Mouse (Mus musculus) stomach, embryonic 15.5 days (tissue): ENCODE data around the gene Diaph3. TPM values are rescaled to one million over a fixed set of nuclear protein-coding genes. Genes with fewer than 3 reads are reported as not detected.
A peak's percentile ranks its signal among the peaks of the same experiment; 100 is the strongest.
"Not testable (repeated sequence)": the region's sequence is repeated elsewhere in the genome, so short reads cannot be mapped to it uniquely, and the experiment has no call there.

ENCODE experiments used
- ATAC-seq: fragments of 200-750 bp; cut with Nextera tagmentation; 2 replicates; pipeline ENCODE4 v1.8.0; 2017; ENCODE audit warnings: low read depth, moderate number of reproducible peaks, moderate TSS enrichment; ENCODE audit not compliant: insufficient read depth, low FRiP score
- H3K27ac ChIP-seq: fragments of 300-500 bp; sonication (generic); 2 replicates; pipeline ENCODE4 v1.5.1; 2015; ENCODE audit warnings: mild to moderate bottlenecking, inconsistent platforms
- H3K27me3 ChIP-seq: fragments of 300-500 bp; sonication (generic); replicated peaks from 2 replicates; pipeline ENCODE4 v1.6.1; 2015; ENCODE audit warnings: inconsistent platforms
- H3K36me3 ChIP-seq: fragments of 300-500 bp; sonication (generic); 2 replicates; pipeline ENCODE4 v1.6.1; 2015; ENCODE audit warnings: inconsistent platforms
- H3K4me1 ChIP-seq: fragments of 300-500 bp; sonication (generic); 2 replicates; pipeline ENCODE4 v1.6.1; 2015; ENCODE audit warnings: inconsistent platforms
- H3K4me2 ChIP-seq: fragments of 300-500 bp; sonication (generic); 2 replicates; pipeline ENCODE4 v1.6.1; 2015; ENCODE audit warnings: mild to moderate bottlenecking, inconsistent platforms
- H3K4me3 ChIP-seq: fragments of 300-500 bp; sonication (generic); replicated peaks from 2 replicates; pipeline ENCODE4 v1.5.1; 2015; ENCODE audit warnings: inconsistent platforms
- H3K9ac ChIP-seq: fragments of 300-500 bp; sonication (generic); 2 replicates; pipeline ENCODE4 v1.6.1; 2015; ENCODE audit warnings: inconsistent platforms
- H3K9me3 ChIP-seq: fragments of 300-500 bp; sonication (generic); 2 replicates; pipeline ENCODE4 v1.6.1; 2016; ENCODE audit warnings: inconsistent platforms
- WGBS: fragments of 180-500 bp; shearing (Covaris S2); methylation state at CpG from one replicate; pipeline ENCODE4 v1.1.7; 2015; 5-methylcytosine and 5-hydroxymethylcytosine counted together
- polyA plus RNA-seq: library from polyadenylated mRNA; unstranded; fragments of >200 nt; fragmentation: Nextera tagmentation; extraction: Ambion mirVana; gene quantifications from 2 replicates; pipeline ENCODE4 v1.2.1, GENCODE M21; 2015

Diaph3 gene
- polyA plus RNA-seq, 1 experiment from 2014 or later, result 10.9 TPM

GRCm38 (mm10) chr14:86749425-86749824, 391.6 kb downstream of the Diaph3 start:
- Histone ChIP-seq H3K27me3 (no peaks in the 10 kb centered on the region), H3K36me3 (no peaks in the 10 kb centered on the region), H3K4me3 (no peak overlapping the region), H3K9me3 (no peaks in the 10 kb centered on the region), H3K27ac (no peak overlapping the region), H3K9ac (no peak overlapping the region), H3K4me1 (no peaks in the 10 kb centered on the region), H3K4me2 (no peak overlapping the region)
- 78% methylated on average over 4 of the region's 4 CpGs for WGBS
- ATAC-seq, result no peak

DNA sequence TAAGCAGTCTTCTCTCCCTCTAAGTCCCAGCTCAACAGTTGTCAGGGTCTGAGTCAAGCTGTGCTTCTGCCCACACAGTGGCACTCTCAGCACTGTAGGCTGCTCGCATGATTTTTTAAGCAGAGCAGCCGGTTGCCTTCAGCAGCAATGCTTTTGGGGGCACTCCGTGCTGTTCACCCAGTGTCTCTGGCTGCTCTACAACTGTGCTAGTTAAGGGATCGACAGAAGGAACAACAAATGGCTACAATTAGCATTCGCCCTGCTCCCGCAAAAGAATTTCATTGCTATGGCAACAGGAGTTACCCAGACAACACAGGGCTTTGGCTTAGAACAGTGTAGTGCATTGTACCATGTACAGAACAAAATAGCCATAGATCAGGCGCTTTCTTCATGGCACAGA, 392.2 kb downstream of the Diaph3 start:
- H3K9ac ChIP-seq, result no peak overlapping the region
- no peaks in the 10 kb centered on the region for H3K9me3 ChIP-seq
- no peak overlapping the region for H3K4me3 ChIP-seq
- no peak overlapping the region for H3K27ac ChIP-seq
- H3K27me3 ChIP-seq, result no peaks in the 10 kb centered on the region
- peak; percentile 68; the same call in 1 of the 2 replicates for ATAC-seq
- 42% methylated on average over 7 of the region's 7 CpGs for WGBS
- no peak overlapping the region for H3K4me2 ChIP-seq
- H3K36me3 ChIP-seq, result no peaks in the 10 kb centered on the region
- H3K4me1 ChIP-seq, result no peaks in the 10 kb centered on the region

DNA sequence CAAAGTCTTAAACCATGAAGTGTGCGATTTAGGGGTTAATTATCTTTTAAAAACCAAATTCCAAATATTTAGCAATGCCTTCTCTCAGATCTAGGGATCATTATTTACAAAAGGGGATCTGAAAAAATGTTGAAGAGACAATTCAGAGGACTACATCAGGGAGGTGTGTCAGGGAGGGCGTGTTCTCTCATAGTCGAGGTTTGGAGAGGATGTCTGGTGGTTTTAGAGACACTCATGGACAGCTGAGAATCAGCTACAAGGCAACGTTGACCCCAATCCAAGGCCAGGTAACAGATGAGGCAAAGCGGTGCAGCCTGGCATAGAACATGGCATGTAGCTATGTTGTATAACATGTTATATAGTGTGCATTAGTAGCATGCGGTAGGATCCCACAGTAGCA, 396.5 kb downstream of the Diaph3 start:
- no peaks in the 10 kb centered on the region for H3K4me1 ChIP-seq
- H3K9me3 ChIP-seq, result no peaks in the 10 kb centered on the region
- H3K27me3 ChIP-seq, result no peaks in the 10 kb centered on the region
- ATAC-seq, result no peak
- H3K9ac ChIP-seq, result no peak overlapping the region
- H3K4me3 ChIP-seq, result no peak overlapping the region
- no peak overlapping the region for H3K4me2 ChIP-seq
- no peaks in the 10 kb centered on the region for H3K36me3 ChIP-seq
- no peak overlapping the region for H3K27ac ChIP-seq
- 78% methylated on average over 6 of the region's 6 CpGs for WGBS

- Histone ChIP-seq H3K4me2 (no peak overlapping the region), H3K36me3 (no peaks in the 10 kb centered on the region), H3K9ac (no peak overlapping the region), H3K9me3 (no peaks in the 10 kb centered on the region), H3K4me1 (no peaks in the 10 kb centered on the region), H3K27me3 (no peaks in the 10 kb centered on the region), H3K27ac (no peak overlapping the region), H3K4me3 (no peak overlapping the region)
- 74% methylated on average over 7 of the region's 7 CpGs for WGBS
- ATAC-seq, result peak; percentile 78; the same call in 1 of the 2 replicates
Measured at GRCm38 (mm10) chr14:86741855-86742531, 399.0 kb downstream of the Diaph3 start.

DNA sequence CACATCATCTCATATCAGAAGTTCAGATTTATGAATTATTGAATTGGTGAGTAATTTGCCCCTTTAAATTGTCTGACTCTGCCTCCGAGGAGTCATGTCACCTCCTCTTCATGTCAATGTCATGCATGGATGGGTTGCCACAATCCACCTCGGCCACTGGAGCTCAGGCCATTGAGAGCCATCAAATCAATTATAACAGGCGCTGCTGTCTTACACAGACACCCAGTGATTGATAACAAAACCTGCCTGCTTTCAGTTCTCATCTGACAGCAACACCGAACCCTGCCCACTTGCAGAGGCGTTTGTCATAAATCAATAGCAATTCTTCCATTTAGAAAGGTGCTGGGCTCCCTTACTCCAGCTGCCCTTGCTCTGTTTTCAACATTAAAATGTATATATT, 402.1 kb downstream of the Diaph3 start:
- H3K9ac ChIP-seq, result no peak overlapping the region
- H3K4me1 ChIP-seq, result no peaks in the 10 kb centered on the region
- no peak for ATAC-seq
- no peaks in the 10 kb centered on the region for H3K9me3 ChIP-seq
- H3K27ac ChIP-seq, result no peak overlapping the region
- H3K4me2 ChIP-seq, result no peak overlapping the region
- no peak overlapping the region for H3K4me3 ChIP-seq
- no peaks in the 10 kb centered on the region for H3K27me3 ChIP-seq
- no peaks in the 10 kb centered on the region for H3K36me3 ChIP-seq
- WGBS, result 44% methylated on average over 5 of the region's 5 CpGs

- no peaks in the 10 kb centered on the region for H3K27me3 ChIP-seq
- no peaks in the 10 kb centered on the region for H3K36me3 ChIP-seq
- H3K9me3 ChIP-seq, result no peaks in the 10 kb centered on the region
- H3K4me1 ChIP-seq, result no peaks in the 10 kb centered on the region
- WGBS, result 89% methylated on average over 1 of the region's 1 CpGs
- H3K4me3 ChIP-seq, result no peak overlapping the region
- ATAC-seq, result no peak
- H3K27ac ChIP-seq, result no peak overlapping the region
- no peak overlapping the region for H3K4me2 ChIP-seq
- no peak overlapping the region for H3K9ac ChIP-seq
Measured at GRCm38 (mm10) chr14:86736646-86737045, 404.4 kb downstream of the Diaph3 start.

GRCm38 (mm10) chr14:86731300-86731699, 409.7 kb downstream of the Diaph3 start:
- Histone ChIP-seq H3K9ac (no peak overlapping the region), H3K4me2 (no peak overlapping the region), H3K27ac (no peak overlapping the region), H3K4me3 (no peak overlapping the region), H3K36me3 (no peaks in the 10 kb centered on the region), H3K4me1 (no peaks in the 10 kb centered on the region), H3K27me3 (no peaks in the 10 kb centered on the region), H3K9me3 (no peaks in the 10 kb centered on the region)
- 31% methylated on average over 1 of the region's 1 CpGs for WGBS
- ATAC-seq, result no peak

DNA sequence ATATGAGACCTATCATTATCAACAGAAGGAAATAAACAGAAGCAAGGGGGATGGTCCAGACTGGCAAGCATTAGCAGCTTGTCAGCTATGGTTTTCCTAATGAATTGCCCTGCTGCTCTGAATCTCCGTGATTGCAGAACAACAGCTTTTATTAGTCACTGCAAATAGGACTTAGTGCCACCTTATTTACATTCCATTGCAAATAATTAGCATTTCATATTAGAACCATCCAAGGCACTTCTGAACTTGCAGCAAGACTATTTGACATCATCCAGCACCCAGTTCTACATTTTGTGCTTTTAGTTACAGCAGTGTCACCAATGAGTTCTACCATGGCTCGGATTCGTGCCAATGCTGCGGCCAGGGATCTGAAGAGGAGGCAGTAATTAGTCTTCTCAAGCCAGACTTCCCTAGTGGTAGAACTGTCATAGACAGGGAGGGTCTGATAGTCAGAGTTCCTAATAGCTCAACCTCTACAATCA, 411.4 kb downstream of the Diaph3 start:
- Histone ChIP-seq H3K4me1 (no peaks in the 10 kb centered on the region), H3K4me2 (no peak overlapping the region), H3K4me3 (no peak overlapping the region), H3K27me3 (no peaks in the 10 kb centered on the region), H3K36me3 (no peaks in the 10 kb centered on the region), H3K27ac (no peak overlapping the region), H3K9ac (no peak overlapping the region), H3K9me3 (no peaks in the 10 kb centered on the region)
- WGBS, result 53% methylated on average over 4 of the region's 4 CpGs
- ATAC-seq, result no peak

- H3K9me3 ChIP-seq, result no peaks in the 10 kb centered on the region
- no peaks in the 10 kb centered on the region for H3K4me1 ChIP-seq
- WGBS, result 93% methylated on average over 5 of the region's 5 CpGs
- H3K36me3 ChIP-seq, result no peaks in the 10 kb centered on the region
- no peak overlapping the region for H3K4me3 ChIP-seq
- no peak overlapping the region for H3K4me2 ChIP-seq
- no peak for ATAC-seq
- no peaks in the 10 kb centered on the region for H3K27me3 ChIP-seq
- no peak overlapping the region for H3K27ac ChIP-seq
- no peak overlapping the region for H3K9ac ChIP-seq
Measured at GRCm38 (mm10) chr14:86727538-86728045, 413.4 kb downstream of the Diaph3 start.

DNA sequence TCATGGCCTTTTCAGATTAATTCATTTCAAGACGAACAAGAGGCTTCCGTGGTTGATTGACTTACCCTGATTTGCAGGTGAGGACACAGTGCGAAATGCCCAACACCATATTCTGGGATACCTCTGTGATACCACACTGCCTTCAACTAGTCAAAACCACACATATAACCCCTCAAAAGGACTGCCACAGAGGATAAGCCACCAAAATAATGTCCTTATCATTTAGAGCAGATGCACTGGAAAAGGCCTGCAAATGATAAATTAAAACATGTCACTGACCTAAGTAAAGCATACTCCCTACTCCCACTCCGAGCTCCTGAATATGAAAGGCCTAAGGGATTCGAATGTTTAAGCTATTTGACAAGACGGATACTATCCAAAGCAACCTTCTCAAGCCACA, 419.3 kb downstream of the Diaph3 start:
- no peak for ATAC-seq
- Histone ChIP-seq H3K9me3 (no peaks in the 10 kb centered on the region), H3K9ac (no peak overlapping the region), H3K4me3 (no peak overlapping the region), H3K27me3 (no peaks in the 10 kb centered on the region), H3K4me2 (no peak overlapping the region), H3K4me1 (no peaks in the 10 kb centered on the region), H3K36me3 (no peaks in the 10 kb centered on the region), H3K27ac (no peak overlapping the region)
- WGBS, result 84% methylated on average over 6 of the region's 6 CpGs

- H3K4me1 ChIP-seq, result no peaks in the 10 kb centered on the region
- H3K4me2 ChIP-seq, result no peak overlapping the region
- H3K27ac ChIP-seq, result no peak overlapping the region
- no peak overlapping the region for H3K9ac ChIP-seq
- WGBS, result 94% methylated on average over 3 of the region's 3 CpGs
- ATAC-seq, result no peak
- no peaks in the 10 kb centered on the region for H3K36me3 ChIP-seq
- H3K27me3 ChIP-seq, result no peaks in the 10 kb centered on the region
- no peak overlapping the region for H3K4me3 ChIP-seq
- H3K9me3 ChIP-seq, result no peaks in the 10 kb centered on the region
Measured at GRCm38 (mm10) chr14:86721082-86721481, 420.0 kb downstream of the Diaph3 start.

DNA sequence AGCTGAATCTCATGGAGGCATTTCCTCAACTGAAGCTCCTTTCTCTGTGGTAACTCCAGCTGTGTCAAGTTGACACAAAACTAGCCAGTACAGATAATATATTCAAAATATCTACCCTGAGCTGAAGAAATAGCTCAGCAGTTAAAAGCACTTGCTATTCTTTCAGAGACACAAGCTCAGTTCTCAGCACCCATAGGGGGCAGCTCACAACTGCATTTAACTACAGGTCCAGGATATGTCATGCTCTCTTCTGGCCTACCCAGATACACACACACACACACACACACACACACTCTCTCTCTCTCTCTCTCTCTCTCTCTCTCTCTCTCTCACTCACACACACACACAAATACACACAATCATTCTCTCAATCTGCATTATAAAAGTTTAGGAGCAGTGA, 420.6 kb downstream of the Diaph3 start:
- ATAC-seq, H3K36me3 ChIP-seq, H3K4me1 ChIP-seq, H3K27ac ChIP-seq, H3K9ac ChIP-seq, H3K4me2 ChIP-seq, H3K27me3 ChIP-seq, H3K9me3 ChIP-seq, H3K4me3 ChIP-seq: not testable (repeated sequence)
